Mouse (Mus musculus) liver, embryonic 14.5 days (tissue): ENCODE results near the gene Lhx1. TPM values are rescaled to one million over a fixed set of nuclear protein-coding genes. Genes with fewer than 3 reads are reported as not detected.

Experiments
- ATAC-seq: fragments of 200-750 bp; cut with Nextera tagmentation; 2 replicates; pipeline ENCODE4 v1.8.0; 2017; ENCODE audit warnings: moderate number of reproducible peaks, mild to moderate bottlenecking, moderate library complexity; ENCODE audit not compliant: insufficient read depth
- DNase-seq, 3 experiments: peaks; one replicate each; pipeline ENCODE4 v3.0.0-alpha.2; 2012 to 2013; ENCODE audit warnings: low read depth in 3 of 3, low spot score in 3 of 3
- H3K27ac ChIP-seq: fragments of 300-500 bp; sonication (generic); 2 replicates; pipeline ENCODE4 v1.5.1; 2014; ENCODE audit warnings: moderate library complexity, mild to moderate bottlenecking, control low read depth, inconsistent platforms
- H3K27me3 ChIP-seq: fragments of 300-500 bp; sonication (generic); 2 replicates; pipeline ENCODE4 v1.6.1; 2014; ENCODE audit warnings: mild to moderate bottlenecking, low read length, moderate library complexity; ENCODE audit not compliant: control insufficient read depth, insufficient read depth
- H3K36me3 ChIP-seq: fragments of 300-500 bp; sonication (generic); replicated peaks from 2 replicates; pipeline ENCODE4 v1.6.1; 2014; ENCODE audit warnings: low read depth; ENCODE audit not compliant: control insufficient read depth, insufficient read depth
- H3K4me1 ChIP-seq, 2 experiments: fragments of 200-500 bp in 1 of 2; fragments of 300-500 bp in 1 of 2; sonication (generic) in 1 of 2; replicated peaks; 2 replicates each; pipeline ENCODE4 v1.6.1; 2012 to 2014; ENCODE audit warnings: antibody characterized with exemption in 1 of 2, inconsistent platforms in 1 of 2, low read length in 1 of 2; ENCODE audit not compliant: control insufficient read depth in 2 of 2, insufficient read depth in 2 of 2
- H3K4me2 ChIP-seq: fragments of 300-500 bp; sonication (generic); 2 replicates; pipeline ENCODE4 v1.6.1; 2014; ENCODE audit warnings: low read depth, mild to moderate bottlenecking, control low read depth, moderate library complexity
- H3K4me3 ChIP-seq, 2 experiments: fragments of 200-500 bp in 1 of 2; fragments of 300-500 bp in 1 of 2; sonication (generic) in 1 of 2; 2 replicates each; pipeline ENCODE4 v1.5.1; 2012 to 2014; ENCODE audit warnings: low read depth in 2 of 2, low read length in 2 of 2, mild to moderate bottlenecking in 2 of 2, control low read depth in 1 of 2, inconsistent platforms in 1 of 2, moderate library complexity in 1 of 2; ENCODE audit not compliant: insufficient read depth in 1 of 2
- H3K9ac ChIP-seq: fragments of 300-500 bp; sonication (generic); replicated peaks from 2 replicates; pipeline ENCODE4 v1.6.1; 2014; ENCODE audit warnings: mild to moderate bottlenecking, control low read depth, moderate library complexity
- H3K9me3 ChIP-seq: fragments of 300-500 bp; sonication (generic); 2 replicates; pipeline ENCODE4 v1.6.1; 2016; ENCODE audit warnings: low read length, mixed read lengths; ENCODE audit not compliant: control insufficient read depth
- CTCF ChIP-seq: IDR thresholded peaks from 2 replicates; pipeline ENCODE4 v1.5.1; 2016; ENCODE audit warnings: antibody characterized with exemption, low read depth, control low read depth
- EP300 ChIP-seq: IDR thresholded peaks from 2 replicates; pipeline ENCODE4 v1.6.1; 2016; ENCODE audit warnings: antibody characterized with exemption, low read depth
- WGBS: fragments of 180-500 bp; shearing (Covaris S2); extraction: QIAGEN DNeasy Blood & Tissue Kit; methylation state at CpG from one replicate; pipeline ENCODE4 v1.1.7; 2014; ENCODE audit not compliant: insufficient replicate concordance; 5-methylcytosine and 5-hydroxymethylcytosine counted together
- polyA plus RNA-seq, 2 experiments: library from polyadenylated mRNA; depleted of rRNA in 1 of 2; stranded (reverse) in 1 of 2; unstranded in 1 of 2; fragments of >200 nt; fragmentation: Nextera tagmentation in 1 of 2; extraction: Ambion mirVana in 1 of 2; gene quantifications; 2 replicates each; pipeline versions ENCODE4 v1.2.1 to v1.2.3; 2012 to 2014

The Lhx1 gene
- polyA plus RNA-seq, 2 experiments: not detected

DNA sequence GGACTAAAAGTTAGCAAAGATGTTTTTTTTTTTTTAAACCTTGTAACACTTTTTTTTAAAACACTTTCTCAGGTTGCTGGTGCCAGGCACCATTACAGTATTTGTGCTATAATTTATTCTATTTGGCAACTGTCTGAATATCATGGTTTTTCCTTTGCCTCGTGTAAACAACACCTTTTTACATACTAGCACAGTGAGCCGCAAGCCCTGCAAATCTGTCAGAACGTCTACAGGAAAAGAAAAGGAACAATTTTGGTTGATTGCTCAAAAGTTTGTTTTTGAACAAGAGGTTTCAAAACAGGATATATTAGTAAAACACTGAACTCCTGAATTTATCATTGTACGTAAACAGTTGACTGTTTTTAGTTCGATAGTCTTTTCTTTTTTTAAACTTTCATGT lies 7.1 kb downstream of the Lhx1 start:
- H3K9ac ChIP-seq: no peak overlapping the region
- H3K36me3 ChIP-seq: no peaks in the 10 kb centered on the region
- no peak overlapping the region for H3K27ac ChIP-seq
- TF ChIP-seq EP300 (no peak), CTCF (no peak)
- H3K4me2 ChIP-seq: no peak overlapping the region
- H3K27me3 ChIP-seq: peaks cover 88% of the 10 kb centered on the region
- WGBS: 51% methylated on average over 5 of the region's 5 CpGs
- no peak overlapping the region for H3K4me3 ChIP-seq
- ATAC-seq (no peak), DNase-seq (no peak)
- H3K4me1 ChIP-seq: peaks cover 0 to 4% of the 10 kb centered on the region in 2 experiments; a peak in 3 of 4 replicates
- no peaks in the 10 kb centered on the region for H3K9me3 ChIP-seq

DNA sequence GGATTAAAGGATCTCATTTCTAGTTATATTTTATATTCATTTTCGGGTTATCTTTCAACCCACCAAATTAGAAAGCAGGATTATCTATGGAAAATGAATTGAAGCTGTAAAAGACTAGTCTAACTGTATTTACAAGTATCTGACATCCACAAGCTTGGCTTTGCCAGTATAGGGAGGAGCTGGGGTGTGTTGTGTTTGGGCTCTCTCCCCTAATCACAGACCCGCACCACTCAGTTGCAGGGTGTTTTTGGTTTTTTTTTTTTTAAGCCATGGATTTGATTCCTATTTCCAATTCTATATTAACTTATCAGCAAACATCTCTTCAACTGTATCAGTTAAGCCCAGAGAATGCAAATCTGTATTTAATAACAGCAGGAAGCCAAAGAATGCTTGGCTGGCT lies 7.9 kb downstream of the Lhx1 start:
- no peak for TF ChIP-seq CTCF
- TF ChIP-seq EP300: no peak
- no peaks in the 10 kb centered on the region for H3K9me3 ChIP-seq
- no peak overlapping the region for H3K27ac ChIP-seq
- DNase-seq (no peak), ATAC-seq (no peak)
- WGBS: 24% methylated on average over 2 of the region's 2 CpGs
- no peak overlapping the region for H3K4me3 ChIP-seq
- H3K27me3 ChIP-seq: peaks cover 80% of the 10 kb centered on the region
- no peaks in the 10 kb centered on the region for H3K36me3 ChIP-seq
- no peak overlapping the region for H3K9ac ChIP-seq
- peaks cover 0 to 5% of the 10 kb centered on the region in 2 experiments; a peak in 3 of 4 replicates for H3K4me1 ChIP-seq
- no peak overlapping the region for H3K4me2 ChIP-seq

DNA sequence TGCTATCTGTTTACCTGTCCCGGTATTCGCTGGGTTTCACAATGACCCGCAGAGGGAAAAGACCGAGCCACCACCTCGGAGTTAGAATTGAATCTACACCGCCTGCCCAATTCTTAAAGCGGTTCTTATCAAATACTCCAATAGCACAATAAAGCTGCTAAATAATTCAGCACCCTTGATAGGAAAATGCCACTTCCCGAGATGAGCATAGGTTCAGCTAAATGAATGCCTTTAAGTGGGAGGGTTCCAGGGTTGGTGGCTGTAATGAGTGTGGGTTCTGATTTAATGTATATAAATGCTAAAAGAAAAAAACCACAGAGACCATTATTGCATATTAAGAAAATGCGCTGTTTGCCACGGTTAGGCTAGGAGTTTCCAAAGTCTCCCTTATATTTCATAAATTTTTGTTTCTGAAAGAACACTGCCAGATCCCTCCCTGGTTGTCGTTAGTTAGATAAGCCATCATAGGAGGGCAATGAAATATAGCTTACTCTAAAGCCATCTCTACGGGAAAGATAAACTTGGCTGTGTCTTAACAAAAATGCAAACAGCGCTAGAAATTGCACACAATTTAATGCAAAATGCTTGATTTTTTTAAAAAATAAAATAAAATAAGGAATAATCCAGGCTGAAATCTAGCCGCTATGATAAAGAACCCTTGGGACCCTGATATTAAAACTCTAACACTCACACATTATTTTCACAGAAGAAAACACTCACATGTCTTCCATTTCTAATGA lies 8.7 kb downstream of the Lhx1 start:
- H3K9me3 ChIP-seq: no peaks in the 10 kb centered on the region
- 11% methylated on average over 14 of the region's 14 CpGs for WGBS
- no peak for TF ChIP-seq CTCF
- TF ChIP-seq EP300: no peak
- H3K9ac ChIP-seq: no peak overlapping the region
- H3K4me3 ChIP-seq: no peak overlapping the region
- no peak overlapping the region for H3K27ac ChIP-seq
- H3K27me3 ChIP-seq: peaks cover 72% of the 10 kb centered on the region
- ATAC-seq (no peak), DNase-seq (no peak)
- H3K4me1 ChIP-seq: peaks cover 5 to 8% of the 10 kb centered on the region in 2 experiments; a peak in 3 of 4 replicates
- H3K4me2 ChIP-seq: no peak overlapping the region
- no peaks in the 10 kb centered on the region for H3K36me3 ChIP-seq

DNA sequence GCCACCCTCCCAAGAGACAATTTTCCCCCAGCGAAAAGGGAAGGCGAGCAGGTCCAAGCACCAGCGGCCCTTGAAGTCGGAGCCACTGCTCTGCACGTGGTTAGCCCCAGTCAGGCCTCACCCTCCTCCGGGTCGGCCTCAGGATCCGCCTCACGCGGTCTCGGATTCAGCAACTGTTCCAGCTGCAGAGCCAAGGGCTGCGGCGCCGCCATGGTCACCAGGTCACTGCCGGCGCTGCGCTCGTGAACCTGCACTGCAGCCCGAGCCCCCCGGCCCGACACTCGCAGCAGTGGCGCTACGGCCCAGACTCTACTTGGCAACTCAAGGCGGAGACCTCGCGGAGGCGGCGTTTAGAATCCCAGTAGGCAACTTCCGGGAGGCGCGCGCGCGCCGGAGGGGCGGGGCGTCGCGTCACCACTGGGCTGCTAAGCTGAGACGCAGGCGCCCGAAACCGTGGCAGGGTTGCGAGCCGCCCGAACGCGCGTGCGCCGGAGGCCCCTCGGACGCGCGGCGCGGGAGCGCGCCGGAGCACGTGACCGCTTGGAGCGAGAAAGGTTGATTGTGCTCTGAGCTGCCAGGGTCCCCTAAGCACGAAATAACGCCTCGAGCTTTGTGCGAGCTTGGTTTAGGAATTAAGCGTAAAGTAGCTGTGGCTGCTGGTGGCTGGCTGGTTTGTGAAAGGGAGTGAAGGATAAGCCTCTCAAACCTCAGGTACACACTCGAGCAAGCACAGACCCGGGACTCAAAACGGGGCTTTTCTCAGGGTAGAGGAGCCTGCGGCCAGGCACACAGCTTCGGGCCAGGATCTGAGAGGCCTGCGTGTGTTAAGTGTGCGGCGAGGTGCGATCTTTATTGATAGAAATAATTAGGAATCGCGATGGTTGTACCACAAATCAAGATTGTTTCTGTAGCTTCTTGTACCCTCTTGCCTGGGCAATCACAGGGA lies 11.9 kb downstream of the Lhx1 start, which contains the start of gene Aatf:
Gene Aatf, minus strand, starts transcription at position 352 of the 946 bp plus-strand sequence.
- Histone ChIP-seq H3K4me2 (peak within 1 kb of the TSS; percentile 84), H3K27me3 (peaks cover 40% of the 10 kb centered on the region), H3K36me3 (peaks cover 11% of the 10 kb centered on the region), H3K9ac (peak within 1 kb of the TSS; percentile 70), H3K4me3 (peak within 1 kb of the TSS; percentile 73 to 75), H3K4me1 (peaks cover 5 to 8% of the 10 kb centered on the region in 2 experiments; a peak in 3 of 4 replicates), H3K9me3 (no peaks in the 10 kb centered on the region), H3K27ac (no peak within 1 kb of the TSS)
- WGBS: under 1% methylated on average over 80 of the region's 80 CpGs
- TF ChIP-seq CTCF (no peak), EP300 (no peak)
- ATAC-seq (peak; percentile 99), DNase-seq (peak; percentile 93 to 94 (median 93))
